Mouse (Mus musculus) kidney, adult 9 months (tissue): ENCODE measurements around the gene Thumpd3.

ENCODE experiments used
- DNase-seq: peaks from one replicate; pipeline ENCODE4 v3.0.0; 2022

Thumpd3 gene

DNA sequence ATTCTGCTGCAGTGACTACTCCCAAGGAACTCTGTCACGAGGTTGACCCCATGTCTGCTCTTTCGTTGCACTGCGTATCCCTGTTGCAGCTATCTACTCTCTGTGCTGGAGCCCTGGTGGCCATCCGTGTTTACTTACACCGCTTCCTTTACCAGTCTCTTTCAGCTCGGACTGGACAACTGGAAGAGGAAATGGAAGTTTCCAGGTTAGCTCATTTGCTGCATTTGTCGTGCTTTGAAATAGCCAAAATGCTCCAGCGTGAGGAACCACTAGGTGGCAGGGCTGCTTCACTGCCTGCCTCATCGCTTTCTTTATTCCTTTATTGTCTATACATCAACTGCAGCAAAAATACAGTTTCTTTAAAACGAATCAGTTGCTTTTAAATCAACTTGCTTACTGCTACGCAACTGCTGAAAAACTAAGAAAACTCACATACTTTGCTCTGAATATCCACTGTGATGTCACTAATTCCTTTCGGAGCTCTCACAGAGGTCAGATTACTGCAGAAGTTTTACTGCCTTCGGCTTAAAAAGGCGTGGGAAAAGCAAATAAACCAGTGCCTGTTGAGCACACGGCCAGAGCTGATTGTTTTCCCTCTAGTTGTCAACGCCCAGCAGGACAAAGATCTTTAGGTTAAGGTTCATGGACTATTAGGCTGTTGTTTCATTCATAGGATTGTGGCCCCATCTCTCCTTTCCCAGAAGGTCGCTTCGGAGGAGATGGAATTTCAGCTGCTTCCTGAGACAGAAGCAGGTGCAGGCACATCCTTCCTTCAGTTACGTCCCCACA is 7.9 kb upstream of the Thumpd3 start:
- peak; percentile 78 for DNase-seq

GRCm38 (mm10) chr6:113038735-113039058 is 7.3 kb upstream of the Thumpd3 start:
- DNase-seq, result no peak

DNA sequence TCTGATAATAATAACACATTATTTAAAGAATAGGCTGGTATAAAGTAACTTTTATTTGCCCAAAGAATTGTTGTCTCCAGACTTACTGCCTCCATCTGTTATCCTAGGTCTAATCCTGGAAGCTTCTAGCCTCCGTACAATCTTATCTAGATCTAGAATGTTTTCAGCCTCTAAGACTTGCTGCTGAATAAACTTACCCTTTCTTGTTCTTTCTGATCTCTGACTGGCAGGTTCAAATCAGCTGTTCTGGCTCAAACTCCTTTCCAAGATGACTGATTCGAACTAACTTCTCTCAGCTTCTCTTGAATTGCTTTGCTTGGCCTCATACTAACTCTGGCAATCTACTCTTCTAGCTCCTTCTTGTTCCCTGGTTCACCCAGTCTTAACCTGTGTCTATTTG is 5.7 kb upstream of the Thumpd3 start:
- no peak for DNase-seq

DNA sequence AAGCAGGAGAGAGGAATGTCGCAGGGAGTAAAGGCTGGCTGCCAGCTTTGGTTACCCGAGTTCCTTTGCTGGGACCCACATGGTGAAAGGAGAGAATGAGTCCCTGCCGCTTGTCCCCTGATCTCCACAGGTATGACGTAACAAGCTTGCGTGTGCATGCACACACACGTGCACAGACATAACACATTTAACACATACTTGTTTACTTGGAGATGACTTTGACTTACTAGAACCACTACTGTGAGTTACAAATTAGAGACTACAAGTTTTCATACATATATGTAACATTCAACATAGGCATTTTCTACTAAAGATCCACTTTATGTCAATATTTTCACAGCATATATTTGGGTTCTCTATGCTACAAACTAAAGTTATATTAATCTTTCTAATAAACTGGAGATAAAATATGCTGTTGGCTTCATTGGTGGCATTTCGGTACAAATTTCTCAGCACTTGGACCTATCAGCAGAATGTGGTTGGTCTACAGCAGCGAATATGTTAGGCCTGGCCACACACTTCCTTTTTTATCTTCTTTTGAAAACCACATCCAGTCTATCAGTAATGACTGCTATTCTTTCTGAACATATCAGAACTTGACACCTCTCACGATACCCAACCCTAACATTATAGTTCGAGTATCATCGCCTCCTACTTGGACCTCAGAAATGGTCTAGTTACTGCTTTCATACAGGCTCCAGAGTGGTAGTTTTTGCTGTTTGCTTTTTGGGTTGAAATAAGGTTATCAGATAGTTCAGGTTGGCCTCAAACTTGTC is 4.6 kb upstream of the Thumpd3 start:
- DNase-seq, result no peak

DNA sequence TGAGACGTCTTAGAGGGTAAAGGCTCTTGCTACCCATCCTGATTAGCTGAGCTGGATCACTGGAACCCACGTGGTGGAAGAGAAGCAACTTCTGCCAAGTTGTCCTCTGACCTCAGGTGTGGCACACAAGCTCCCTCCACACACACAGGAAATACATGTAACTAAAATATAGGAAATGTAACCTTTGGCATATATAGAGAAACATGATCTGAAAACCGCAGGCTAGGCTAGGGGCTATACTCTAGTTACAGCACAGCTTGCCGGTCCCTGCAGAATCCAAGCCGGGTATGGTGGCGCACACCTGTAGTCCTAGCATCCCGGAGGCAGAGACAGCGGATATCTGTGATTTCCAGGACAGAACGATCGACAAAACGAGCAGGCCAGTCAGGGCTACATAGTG is 450 bp upstream of the Thumpd3 start:
- peak; percentile 52 for DNase-seq

GRCm38 (mm10) chr6:113047016-113047746 is 1.2 kb downstream of the Thumpd3 start:
- DNase-seq, result no peak

GRCm38 (mm10) chr6:113048371-113048770 is 2.3 kb downstream of the Thumpd3 start:
- DNase-seq, result no peak

DNA sequence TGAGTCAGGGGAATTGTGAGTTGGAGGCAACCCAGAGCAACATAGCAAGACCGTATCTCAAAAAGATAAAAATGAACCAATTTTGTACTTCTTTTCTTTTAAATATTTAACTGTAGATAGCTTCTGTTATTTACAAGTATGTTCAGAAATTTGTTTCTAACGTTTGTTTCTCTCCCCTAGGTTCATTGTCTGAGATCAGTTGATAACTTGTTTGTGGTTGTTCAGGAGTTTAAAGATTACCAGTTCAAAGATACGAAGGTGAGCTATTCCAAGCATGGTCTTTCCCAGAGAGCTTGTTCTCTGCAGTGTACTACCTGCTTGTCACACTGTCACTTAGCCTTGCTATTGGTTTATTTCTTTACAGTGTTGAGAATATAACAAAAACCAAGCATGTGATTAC is 3.1 kb downstream of the Thumpd3 start:
- no peak for DNase-seq

GRCm38 (mm10) chr6:113052972-113053371 is 6.9 kb downstream of the Thumpd3 start:
- no peak for DNase-seq

DNA sequence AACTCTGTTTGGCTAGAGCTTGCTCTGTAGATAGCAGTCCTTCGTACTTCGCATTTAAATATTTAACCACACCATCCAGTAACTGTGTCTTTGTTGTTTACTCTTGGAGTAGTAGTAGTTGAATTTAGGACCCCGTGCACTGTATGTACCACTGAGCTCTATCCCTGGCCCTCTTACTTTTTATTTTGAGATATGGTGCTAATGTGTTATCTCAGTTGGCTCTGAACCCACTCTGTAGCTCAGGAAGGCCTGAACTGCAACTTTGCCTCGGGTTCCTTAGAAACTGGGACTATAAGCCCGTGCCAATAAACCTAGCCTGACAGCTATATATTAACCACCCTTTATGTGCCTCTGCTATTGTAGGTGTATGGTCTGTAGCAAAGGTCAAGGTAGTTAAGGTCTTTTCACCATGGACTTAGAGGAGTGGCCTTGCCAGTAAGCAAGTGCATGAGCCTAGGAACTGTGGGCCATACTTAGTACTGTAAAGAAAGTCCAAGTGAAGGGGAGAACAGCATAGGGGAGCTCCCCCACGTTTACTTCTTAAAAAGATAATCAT is 8.6 kb downstream of the Thumpd3 start:
- no peak for DNase-seq

GRCm38 (mm10) chr6:113060892-113061563 is 15.0 kb downstream of the Thumpd3 start:
- no peak for DNase-seq

GRCm38 (mm10) chr6:113062253-113062652 is 16.2 kb downstream of the Thumpd3 start:
- DNase-seq, result peak; percentile 95

DNA sequence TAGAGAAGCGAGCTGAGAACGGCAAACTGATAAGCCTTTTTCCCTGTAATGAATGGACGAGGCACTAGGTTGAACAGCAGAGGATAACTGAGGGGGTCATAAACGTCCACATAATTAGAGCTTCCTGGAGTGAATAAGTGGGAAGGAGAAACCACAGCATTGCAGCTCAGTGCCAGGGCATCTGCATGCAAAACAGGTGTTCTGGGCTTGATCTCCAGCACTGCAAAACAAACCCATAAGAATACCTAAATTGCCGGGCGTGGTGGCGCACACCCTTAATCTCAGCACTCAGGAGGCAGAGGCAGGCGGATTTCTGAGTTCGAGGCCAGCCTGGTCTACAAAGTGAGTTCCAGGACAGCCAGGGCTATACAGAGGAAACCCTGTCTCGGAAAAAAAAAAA is 17.3 kb downstream of the Thumpd3 start:
- no peak for DNase-seq

DNA sequence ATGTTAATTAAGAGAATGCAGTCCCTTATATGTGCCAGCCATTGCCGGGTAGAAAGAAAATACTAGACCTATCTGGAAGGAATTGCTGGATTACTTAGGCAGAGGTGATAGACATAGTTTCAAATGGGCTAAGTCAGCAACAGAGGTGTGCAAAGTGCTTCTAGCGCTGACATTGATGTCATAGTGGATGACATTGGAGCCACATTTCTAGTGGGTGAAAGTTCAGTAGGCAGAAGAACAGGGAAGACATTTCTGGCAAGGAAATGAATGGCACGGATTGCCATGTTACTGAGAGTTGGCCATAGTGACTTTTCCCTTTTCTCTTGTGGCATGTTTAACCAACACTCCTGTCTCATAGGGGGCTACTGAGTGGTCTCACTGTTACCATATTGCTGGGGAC is 19.2 kb downstream of the Thumpd3 start:
- DNase-seq, result peak; percentile 52

- no peak for DNase-seq
These were observed 23.1 kb downstream of the Thumpd3 start for GRCm38 (mm10) chr6:113069154-113069553.

DNA sequence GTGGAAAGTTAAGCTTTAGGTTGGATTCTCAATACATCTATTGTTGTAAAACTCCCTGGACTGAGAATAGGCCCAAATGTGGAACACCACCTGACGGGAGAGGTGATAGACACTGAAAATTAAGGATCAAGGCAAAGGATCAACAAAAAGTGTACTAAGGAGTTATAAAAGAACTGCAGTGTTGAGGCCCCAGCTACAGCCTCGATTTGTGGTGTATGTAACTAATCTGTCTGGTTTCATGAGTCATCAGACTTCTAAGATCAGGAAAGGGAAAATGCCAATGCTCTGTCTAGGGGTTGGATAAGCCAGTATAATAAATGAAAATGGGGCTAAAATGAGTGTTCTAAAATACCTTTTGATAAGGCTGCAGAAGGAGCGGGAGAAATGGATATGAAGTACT is 29.2 kb downstream of the Thumpd3 start:
- peak; percentile 17 for DNase-seq

- DNase-seq, result peak; percentile 96
These were observed 30.1 kb downstream of the Thumpd3 start for GRCm38 (mm10) chr6:113076012-113076685.

- peak; percentile 98 for DNase-seq
These were observed 30.9 kb downstream of the Thumpd3 start, which contains the start of gene Setd5 for GRCm38 (mm10) chr6:113076686-113077516. Gene Setd5, plus strand, starts transcription at chr6:113077365.

DNA sequence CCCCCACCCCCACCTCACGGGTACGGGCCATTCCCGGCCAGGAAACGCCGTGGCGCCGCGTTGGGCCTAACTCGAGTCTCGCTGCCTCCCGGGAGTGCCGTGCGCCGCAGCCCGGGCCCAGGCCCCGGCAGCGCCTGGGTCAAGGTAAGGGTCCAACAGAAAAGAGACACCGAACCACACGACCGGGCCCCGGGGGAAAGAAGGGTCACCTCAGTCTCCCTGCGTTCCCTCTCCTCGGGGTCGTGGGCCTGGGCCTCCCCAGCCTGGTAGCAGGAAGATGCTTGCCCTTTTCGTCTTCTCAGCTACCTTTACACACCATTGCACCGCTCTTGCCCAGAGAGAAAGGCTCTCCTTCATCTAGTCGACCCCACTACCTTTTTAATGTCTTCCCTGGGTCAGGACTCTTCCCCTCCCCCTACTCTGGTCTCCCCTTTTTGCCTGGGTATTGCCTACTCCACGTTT is 31.6 kb downstream of the Thumpd3 start:
- peak; percentile 54 for DNase-seq

- peak; percentile 39 for DNase-seq
These were observed 32.2 kb downstream of the Thumpd3 start for GRCm38 (mm10) chr6:113078031-113078721.
